Mouse (Mus musculus) CH12.LX (cell line): Measurements from ENCODE around the gene Ccdc134. TPM values are rescaled to one million over a fixed set of nuclear protein-coding genes. Genes with fewer than 3 reads are reported as not detected.

Experiments used
- DNase-seq: peaks from one replicate; pipeline ENCODE4 v3.0.0-alpha.2; 2013; ENCODE audit errors: extremely low read depth
- H3K27ac ChIP-seq: 2 replicates; pipeline ENCODE4 v1.5.1; 2012; ENCODE audit warnings: low read depth, mild to moderate bottlenecking, control low read depth, moderate library complexity; ENCODE audit not compliant: insufficient read depth
- H3K27me3 ChIP-seq: replicated peaks from 2 replicates; pipeline ENCODE3; 2012; ENCODE audit warnings: inconsistent platforms
- H3K36me3 ChIP-seq, 2 experiments: replicated peaks in 1 of 2; 2 replicates each; pipeline versions ENCODE3 to v1.6.1; 2012; ENCODE audit warnings: inconsistent platforms in 1 of 2, low read length in 1 of 2, mild to moderate bottlenecking in 1 of 2, mixed read lengths in 1 of 2, moderate library complexity in 1 of 2; ENCODE audit not compliant: control insufficient read depth in 1 of 2, insufficient read depth in 1 of 2
- H3K4me1 ChIP-seq, 2 experiments: 2 replicates each; pipeline ENCODE4 v1.6.1; 2012; ENCODE audit warnings: inconsistent platforms in 1 of 2, moderate library complexity in 1 of 2; ENCODE audit not compliant: insufficient read depth in 2 of 2, control insufficient read depth in 1 of 2
- H3K4me2 ChIP-seq: 2 replicates; pipeline ENCODE4 v1.6.1; 2012; ENCODE audit warnings: low read depth, mild to moderate bottlenecking, control low read depth; ENCODE audit not compliant: poor library complexity, insufficient read depth, severe bottlenecking
- H3K4me3 ChIP-seq, 3 experiments: fragments of 150-350 bp in 1 of 3; sonication (generic) in 1 of 3; replicated peaks in 1 of 3; 2 replicates each; pipeline versions ENCODE3 to v1.5.1; 2011 to 2012; ENCODE audit warnings: low read depth in 2 of 3, low read length in 2 of 3, mild to moderate bottlenecking in 2 of 3, moderate library complexity in 2 of 3, control low read depth in 1 of 3, improper control_type of control experiment in 1 of 3, inconsistent platforms in 1 of 3, mixed read lengths in 1 of 3; ENCODE audit not compliant: poor library complexity in 1 of 3
- H3K79me2 ChIP-seq: replicated peaks from 2 replicates; pipeline ENCODE4 v1.6.1; 2012; ENCODE audit warnings: mild to moderate bottlenecking, moderate library complexity; ENCODE audit not compliant: control insufficient read depth, poor library complexity, insufficient read depth, severe bottlenecking; ENCODE audit errors: extremely low read depth
- H3K9ac ChIP-seq: 2 replicates; pipeline ENCODE4 v1.6.1; 2012; ENCODE audit warnings: low read depth, mild to moderate bottlenecking, control low read depth, moderate library complexity; ENCODE audit not compliant: insufficient read depth
- H3K9me3 ChIP-seq: replicated peaks from 2 replicates; pipeline ENCODE3; 2012; ENCODE audit warnings: low read length, inconsistent platforms, mixed read lengths
- BHLHE40 ChIP-seq: IDR thresholded peaks from 2 replicates; pipeline ENCODE4 v1.6.1; 2011; ENCODE audit warnings: mild to moderate bottlenecking, low read depth, low read length, improper control_type of control experiment
- E2F4 ChIP-seq: IDR thresholded peaks from 2 replicates; pipeline ENCODE4 v1.6.1; 2011; ENCODE audit warnings: low read depth, low read length, improper control_type of control experiment; ENCODE audit not compliant: insufficient replicate concordance
- ELF1 ChIP-seq: IDR thresholded peaks from 2 replicates; pipeline ENCODE4 v1.6.1; 2014; ENCODE audit warnings: low read depth, mild to moderate bottlenecking, inconsistent platforms, low read length, improper control_type of control experiment
- ETS1 ChIP-seq: conservative IDR thresholded peaks from 2 replicates; pipeline ENCODE4 v1.6.1; 2012; ENCODE audit warnings: low read depth, mild to moderate bottlenecking, inconsistent platforms, low read length, improper control_type of control experiment, moderate library complexity
- IRF4 ChIP-seq: IDR thresholded peaks from 2 replicates; pipeline ENCODE4 v1.6.1; 2014; ENCODE audit warnings: low read depth, mild to moderate bottlenecking, inconsistent platforms, low read length, improper control_type of control experiment
- JUND ChIP-seq: conservative IDR thresholded peaks from 2 replicates; pipeline ENCODE4 v1.6.1; 2011; ENCODE audit warnings: low read depth, low read length, improper control_type of control experiment
- MAFK ChIP-seq: IDR thresholded peaks from 2 replicates; pipeline ENCODE4 v1.6.1; 2011; ENCODE audit warnings: low read length, improper control_type of control experiment; ENCODE audit not compliant: insufficient replicate concordance
- MAX ChIP-seq: IDR thresholded peaks from 2 replicates; pipeline ENCODE4 v1.6.1; 2011; ENCODE audit warnings: low read length, improper control_type of control experiment
- MYC ChIP-seq: IDR thresholded peaks from 2 replicates; pipeline ENCODE4 v1.6.1; 2011; ENCODE audit warnings: low read depth, mild to moderate bottlenecking, improper control_type of control experiment, low read length
- NRF1 ChIP-seq: IDR thresholded peaks from 2 replicates; pipeline ENCODE4 v1.6.1; 2014; ENCODE audit warnings: low read depth, mild to moderate bottlenecking, inconsistent platforms, low read length, improper control_type of control experiment, moderate library complexity
- PAX5 ChIP-seq: IDR thresholded peaks from 2 replicates; pipeline ENCODE4 v1.6.1; 2012; ENCODE audit warnings: low read length, inconsistent platforms, mixed read lengths
- POLR2AphosphoS2 ChIP-seq: IDR thresholded peaks from 2 replicates; pipeline ENCODE4 v1.6.1; 2011; ENCODE audit warnings: low read depth, low read length, improper control_type of control experiment
- RAD21 ChIP-seq: IDR thresholded peaks from 2 replicates; pipeline ENCODE4 v1.6.1; 2011; ENCODE audit warnings: low read depth, mild to moderate bottlenecking, low read length, improper control_type of control experiment, moderate library complexity
- RCOR1 ChIP-seq: conservative IDR thresholded peaks from 2 replicates; pipeline ENCODE4 v1.6.1; 2012; ENCODE audit warnings: low read depth, mild to moderate bottlenecking, inconsistent platforms, low read length, improper control_type of control experiment
- SMC3 ChIP-seq: IDR thresholded peaks from 2 replicates; pipeline ENCODE4 v1.6.1; 2011; ENCODE audit warnings: low read depth, low read length, improper control_type of control experiment
- TCF12 ChIP-seq: IDR thresholded peaks from 2 replicates; pipeline ENCODE4 v1.6.1; 2014; ENCODE audit warnings: low read depth, mild to moderate bottlenecking, inconsistent platforms, low read length, improper control_type of control experiment
- USF1 ChIP-seq: IDR thresholded peaks from 2 replicates; pipeline ENCODE4 v1.6.1; 2014; ENCODE audit warnings: low read depth, mild to moderate bottlenecking, inconsistent platforms, low read length, improper control_type of control experiment
- USF2 ChIP-seq: conservative IDR thresholded peaks from 2 replicates; pipeline ENCODE4 v1.6.1; 2011; ENCODE audit warnings: low read depth, low read length, improper control_type of control experiment
- ZC3H11A ChIP-seq: IDR thresholded peaks from 2 replicates; pipeline ENCODE4 v1.6.1; 2012; ENCODE audit warnings: low read depth, mild to moderate bottlenecking, inconsistent platforms, low read length, improper control_type of control experiment
- ZMIZ1 ChIP-seq: IDR thresholded peaks from 2 replicates; pipeline ENCODE4 v1.6.1; 2012; ENCODE audit warnings: low read depth, mild to moderate bottlenecking, inconsistent platforms, low read length, improper control_type of control experiment
- dilution Hi-C: fragments of 300-500 bp; cut with MboI; formaldehyde crosslinking; loops from 2 replicates; pipeline ENCODE4 v1.14.3; 2020; ENCODE audit warnings: low sequenced_read_pairs; ENCODE audit not compliant: extremely low pct_unique_long_range_greater_than_20kb, extremely low pct_ligation_motif_present
- in situ Hi-C: fragments of 300-500 bp; cut with MboI; formaldehyde crosslinking; loops from 3 replicates; pipeline ENCODE4 v1.14.3; 2019; ENCODE audit warnings: low sequenced_read_pairs, low pct_ligation_motif_present, low pct_unique_long_range_greater_than_20kb, mixed read lengths
- polyA plus RNA-seq: library from polyadenylated mRNA; unstranded; fragments of >175 nt; gene quantifications from 2 replicates; pipeline ENCODE4 v1.2.1, GENCODE M21; 2012; ENCODE audit warnings: low read depth; ENCODE audit not compliant: insufficient read length
- total RNA-seq, 2 experiments: library from RNA; depleted of rRNA; stranded (reverse); fragments of 300-350 nt in 1 of 2; fragments of >200 nt in 1 of 2; gene quantifications; 2 replicates each; pipeline ENCODE4 v1.2.3; 2012 to 2014

The Ccdc134 gene
- total and polyA plus RNA-seq, 3 experiments, result 35.7 to 43.6 (median 37.1) TPM

DNA sequence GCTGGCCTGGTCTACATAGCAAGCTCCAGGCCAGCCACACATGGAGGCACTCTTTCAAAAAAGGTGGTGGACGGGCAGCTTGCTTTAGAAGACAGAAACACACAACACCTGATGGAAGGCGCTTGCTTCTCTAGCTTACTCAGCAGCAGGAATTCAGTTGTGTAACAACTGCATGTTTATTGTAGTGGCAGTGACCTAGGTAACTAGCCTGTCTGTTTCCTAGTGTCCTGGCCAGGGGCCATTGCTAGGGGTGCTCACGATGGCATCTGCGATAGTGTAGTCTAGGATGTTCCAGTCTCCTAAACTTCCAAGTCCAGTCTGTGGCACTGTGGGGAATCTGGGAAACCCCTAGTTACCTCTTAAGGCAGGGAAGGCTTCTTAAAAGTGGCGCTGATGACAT lies 16.4 kb downstream of the Ccdc134 start:
- Histone ChIP-seq H3K4me2 (no peak overlapping the region), H3K9me3 (no peaks in the 10 kb centered on the region), H3K4me3 (no peak overlapping the region), H3K9ac (no peak overlapping the region), H3K79me2 (peaks cover 20% of the 10 kb centered on the region), H3K4me1 (peaks cover 2 to 41% of the 10 kb centered on the region in 2 experiments; a peak in 3 of 4 replicates), H3K36me3 (peaks cover 20 to 38% of the 10 kb centered on the region in 2 experiments), H3K27ac (peak overlapping the region; percentile 28; the same call in 1 of the 2 replicates), H3K27me3 (no peaks in the 10 kb centered on the region)
- DNase-seq, result no peak
- dilution Hi-C loops, result no loop called here
- in situ Hi-C loops, result loop anchor here (5.0 to 10.0 kb wide), 2 partner anchors 71 to 93 kb away; partner anchors contain the start of gene Shisa8
- TF ChIP-seq E2F4 (no peak), JUND (no peak), USF1 (no peak), PAX5 (no peak), BHLHE40 (no peak), MYC (no peak), USF2 (no peak), IRF4 (no peak)

DNA sequence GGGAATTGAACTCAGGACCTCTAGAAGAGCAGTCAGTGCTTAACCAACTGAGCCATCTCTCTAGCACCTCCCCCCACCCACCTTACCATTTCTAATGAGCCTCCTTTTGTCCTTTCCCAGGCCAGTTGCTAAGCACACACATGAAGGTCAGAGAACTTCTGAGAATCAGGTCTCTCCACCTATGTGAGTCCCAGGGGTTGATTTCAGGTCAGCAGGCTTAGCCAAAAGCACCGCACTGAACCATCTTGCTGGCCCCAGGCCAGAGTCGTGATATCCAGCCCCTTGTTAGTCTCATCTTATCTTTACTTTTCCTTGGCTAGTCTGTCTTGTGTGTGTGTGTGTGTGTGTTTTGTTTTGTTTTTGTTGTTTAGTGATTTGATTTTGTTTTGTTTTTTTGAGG lies 17.7 kb downstream of the Ccdc134 start:
- peak overlapping the region; percentile 36 for H3K27ac ChIP-seq
- H3K4me3 ChIP-seq, result no peak overlapping the region
- H3K36me3 ChIP-seq, result peaks cover 13 to 37% of the 10 kb centered on the region in 2 experiments
- dilution Hi-C loops, result no loop called here
- H3K4me2 ChIP-seq, result no peak overlapping the region
- DNase-seq, result no peak
- TF ChIP-seq MAX, result no peak
- peak; percentile 5; the same call in 1 of the 2 replicates for TF ChIP-seq SMC3
- no peaks in the 10 kb centered on the region for H3K27me3 ChIP-seq
- no peaks in the 10 kb centered on the region for H3K9me3 ChIP-seq
- H3K9ac ChIP-seq, result no peak overlapping the region
- in situ Hi-C loops, result loop anchor here (10.0 kb wide), 1 partner anchor 69 kb away; the partner anchor contains the start of gene Shisa8
- peaks cover 5 to 44% of the 10 kb centered on the region in 2 experiments for H3K4me1 ChIP-seq
- peaks cover 31% of the 10 kb centered on the region for H3K79me2 ChIP-seq

DNA sequence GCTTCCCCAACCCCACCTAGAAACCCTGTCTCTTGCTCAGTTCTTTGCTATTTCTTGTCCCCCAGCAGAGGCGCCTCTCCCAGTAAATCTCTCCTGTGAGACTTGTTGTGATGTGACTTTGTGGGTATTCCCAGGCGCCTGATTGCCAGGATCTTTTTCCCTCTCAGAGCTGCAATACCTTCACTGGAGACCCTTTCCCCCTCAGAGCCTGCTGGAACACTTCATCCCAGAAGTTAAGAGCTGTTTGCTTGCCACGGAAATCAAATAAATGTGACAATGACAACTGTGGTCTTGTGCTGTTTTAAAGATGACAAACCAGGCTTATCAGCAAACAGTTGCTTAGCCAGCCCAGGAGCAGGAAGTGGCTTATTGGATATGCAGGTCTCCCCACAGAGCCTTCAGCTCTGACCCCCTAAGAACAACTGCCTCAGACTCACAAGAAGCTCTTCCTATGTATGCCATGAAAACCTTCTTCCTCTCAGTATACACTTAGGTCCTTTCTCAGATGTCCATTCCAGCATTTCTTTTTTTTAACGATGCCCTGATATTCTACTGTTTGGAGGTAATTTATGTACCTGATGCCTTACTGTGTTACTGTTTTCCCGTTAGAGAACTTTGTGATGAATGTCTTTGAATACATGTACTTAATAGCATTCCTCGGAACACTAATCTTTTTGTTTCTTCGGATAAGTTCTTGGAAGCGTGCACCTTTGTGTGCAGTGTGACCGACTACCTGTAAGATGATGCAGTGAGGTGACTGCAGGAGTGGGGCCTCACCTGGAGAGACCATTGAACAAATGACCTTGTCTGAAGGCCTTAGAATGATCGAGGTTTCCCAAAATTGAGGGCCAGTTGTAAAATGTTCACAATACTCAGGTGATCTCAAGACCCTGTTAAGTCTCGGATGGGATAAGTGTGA lies 18.4 kb downstream of the Ccdc134 start:
- DNase-seq, result no peak
- in situ Hi-C loops, result loop anchor here (10.0 kb wide), 1 partner anchor 69 kb away; the partner anchor contains the start of gene Shisa8
- H3K4me3 ChIP-seq, result peak overlapping the region; percentile 49 to 80 (median 57)

More for the DNA sequence above, 18.4 kb downstream of the Ccdc134 start:
- dilution Hi-C loops, result no loop called here
- Histone ChIP-seq H3K9ac (peak overlapping the region; percentile 58), H3K9me3 (no peaks in the 10 kb centered on the region), H3K4me2 (peak overlapping the region; percentile 52; the same call in 1 of the 2 replicates), H3K27ac (peak overlapping the region; percentile 88), H3K79me2 (peaks cover 38% of the 10 kb centered on the region), H3K36me3 (peaks cover 8 to 34% of the 10 kb centered on the region in 2 experiments), H3K27me3 (no peaks in the 10 kb centered on the region), H3K4me1 (peaks cover 7 to 49% of the 10 kb centered on the region in 2 experiments)
- no peak for TF ChIP-seq IRF4
- TF ChIP-seq SMC3, result no peak
- peak; percentile 9; the same call in 1 of the 2 replicates for TF ChIP-seq POLR2AphosphoS2
- no peak for TF ChIP-seq RAD21
- TF ChIP-seq TCF12, result 0 out of 2 replicates have a peak, but pooled peaks have one; percentile 12
- TF ChIP-seq ZMIZ1, result peak; percentile 23; the same call in 1 of the 2 replicates
- TF ChIP-seq NRF1, result no peak
- TF ChIP-seq ETS1, result no peak
- TF ChIP-seq MAFK, result no peak
- TF ChIP-seq MAX, result no peak
- 0 out of 2 replicates have a peak, but pooled peaks have one; percentile 41 for TF ChIP-seq ELF1
- 0 out of 2 replicates have a peak, but pooled peaks have one; percentile 30 for TF ChIP-seq RCOR1
- TF ChIP-seq ZC3H11A, result no peak
